Mouse (Mus musculus) gastrocnemius, postnatal 36 days (tissue): ENCODE data around the gene Foxk1. TPM values are rescaled to one million over a fixed set of nuclear protein-coding genes. Genes with fewer than 3 reads are reported as not detected.

Source experiments
- DNase-seq, 2 experiments: peaks; one replicate each; pipeline ENCODE4 v3.0.0; 2022
- intact Hi-C: fragments of 180-260 bp; cut with DNase I; formaldehyde crosslinking; loops from one replicate; pipeline ENCODE4 v1.15.1; 2025
- long read RNA-seq, 2 experiments: library from polyadenylated mRNA; stranded (forward); transcript quantifications; one replicate each; pipeline ENCODE4 v2.0.0; 2021
- total RNA-seq, 2 experiments: library from RNA; stranded (reverse); gene quantifications; 2 replicates each; pipeline ENCODE4 v1.2.3; 2021

Foxk1 gene
- total RNA-seq: 10 to 100 TPM; 12.5 to 14.5 TPM
- long read RNA-seq, experiment 1, partial matches to known transcripts: 0 of 5 reads
- long read RNA-seq, experiment 1, other reads (novel, unspliced or antisense): 5 of 5 reads
- long read RNA-seq, experiment 2, partial matches to known transcripts: 1 of 4 reads
- long read RNA-seq, experiment 2, other reads (novel, unspliced or antisense): 3 of 4 reads

DNA sequence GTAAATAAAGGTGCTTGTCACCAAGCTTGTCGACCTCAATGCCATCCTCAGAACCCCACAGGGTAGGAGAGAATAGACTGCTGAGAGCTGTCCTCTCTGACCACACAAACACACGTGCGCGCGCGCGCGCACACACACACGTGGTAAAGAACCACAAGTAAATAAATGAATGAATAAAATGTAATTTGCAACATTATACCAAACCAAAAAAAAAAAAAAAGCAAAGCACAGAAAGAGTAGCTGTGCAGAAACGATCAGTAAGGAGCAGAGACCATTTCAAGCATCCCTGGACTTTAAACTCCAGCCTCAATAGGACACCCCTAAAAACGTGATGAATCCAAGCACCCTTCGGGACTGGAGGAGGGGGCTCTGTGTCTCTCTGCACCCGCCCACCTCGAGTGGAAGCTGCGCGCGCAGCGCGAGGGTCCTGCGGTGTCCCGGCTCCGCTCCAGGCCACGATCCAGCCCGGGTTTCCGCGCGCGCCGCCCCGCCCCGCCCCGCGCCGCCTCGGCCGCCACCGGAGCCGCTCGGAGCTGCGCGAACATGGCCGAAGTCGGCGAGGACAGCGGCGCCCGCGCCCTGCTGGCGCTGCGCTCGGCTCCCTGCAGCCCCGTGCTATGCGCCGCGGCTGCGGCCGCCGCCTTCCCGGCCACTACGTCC, at the start of gene Foxk1:
Foxk1 (plus strand) TSS at position 517 of the 660 bp plus-strand sequence.
- DNase-seq: peak; percentile 89 to 95
- intact Hi-C loops: loop anchor here (1.0 to 2.0 kb wide), 2 partner anchors 34 to 48 kb away; no protein-coding TSS in a partner anchor

DNA sequence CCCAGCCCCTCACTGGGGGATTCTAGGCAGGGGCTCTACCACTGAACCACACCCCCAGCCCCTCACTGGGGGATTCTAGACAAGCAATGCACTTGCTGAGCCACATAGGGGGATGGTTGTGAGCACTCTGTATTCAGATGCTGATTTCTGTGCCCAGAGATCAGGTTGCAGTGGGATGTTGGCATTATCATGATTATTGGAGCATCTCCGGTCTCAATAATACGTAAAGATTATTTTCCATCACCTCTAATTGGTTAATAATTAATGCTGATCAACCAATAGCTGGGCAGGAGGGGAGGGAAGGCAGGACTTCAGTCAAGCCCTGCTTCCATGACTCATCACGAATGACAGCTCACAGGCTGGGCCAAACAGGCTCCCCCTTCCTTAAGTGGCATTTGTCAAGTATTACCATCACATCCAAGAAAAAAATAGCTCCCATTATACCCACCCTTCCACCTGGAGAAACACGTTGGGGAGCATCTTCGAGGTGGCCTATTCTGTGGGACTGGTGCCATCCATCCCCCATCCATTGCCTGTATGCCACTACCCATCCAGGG, 48.9 kb upstream of the Foxk1 start:
- DNase-seq: no peak
- intact Hi-C loops: no loop called here

DNA sequence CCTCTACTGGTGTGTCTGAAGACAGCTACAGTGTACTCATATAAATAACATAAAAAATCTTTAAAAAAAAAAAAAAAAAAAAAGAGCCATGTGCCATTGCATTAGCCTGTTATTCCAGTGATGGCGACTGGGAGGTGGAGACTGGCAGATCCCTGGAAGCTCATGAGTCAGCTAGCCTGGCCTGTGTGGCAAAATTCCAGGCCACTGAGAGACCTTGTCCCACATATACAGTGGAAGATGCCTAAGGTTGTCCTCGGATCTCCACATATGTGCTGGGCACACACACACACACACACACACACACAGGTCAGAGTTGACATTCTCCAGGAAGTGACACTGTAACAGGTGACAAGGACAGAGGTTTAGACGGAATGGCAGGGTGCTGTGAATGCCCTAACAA, 46.2 kb upstream of the Foxk1 start:
- intact Hi-C loops: no loop called here
- DNase-seq: no peak

DNA sequence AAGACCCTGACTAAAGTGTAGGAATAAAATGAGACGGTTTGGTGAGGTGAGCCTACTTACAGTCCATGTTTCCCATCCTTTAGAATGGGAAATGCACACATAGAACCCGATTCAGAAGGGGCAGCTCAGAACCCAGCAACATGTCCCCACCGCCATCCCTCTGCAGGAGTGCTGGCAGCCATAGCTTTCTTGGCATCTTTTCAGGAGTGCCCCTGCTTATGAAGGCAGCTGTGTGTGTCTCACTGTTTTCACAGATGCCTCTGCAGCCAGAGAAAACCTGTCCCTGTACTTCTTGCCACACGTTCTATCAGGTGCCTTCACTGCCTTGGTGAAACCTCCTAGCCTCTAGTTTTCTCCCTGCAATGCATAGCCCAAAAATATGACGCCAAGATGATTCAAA, 40.1 kb upstream of the Foxk1 start:
- intact Hi-C loops: no loop called here
- DNase-seq: no peak

DNA sequence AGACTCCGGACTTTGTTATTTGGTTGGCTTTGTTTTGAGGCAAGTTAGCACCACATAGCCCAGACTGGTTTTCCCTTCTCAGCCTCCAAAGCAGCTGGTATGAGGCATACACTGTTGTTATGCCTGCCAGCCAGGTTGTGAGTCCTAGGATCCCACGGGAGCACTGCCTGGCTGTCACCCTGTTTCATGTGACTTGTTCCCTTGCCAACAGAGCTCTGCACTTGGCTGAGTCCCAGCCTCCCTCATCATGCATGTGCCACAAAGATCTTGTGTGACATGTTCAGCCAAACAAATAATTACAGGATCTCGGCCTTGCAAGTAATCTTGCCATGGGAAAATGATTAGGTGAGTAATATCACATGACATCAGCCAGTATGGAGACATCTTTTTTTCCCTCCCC, 38.4 kb upstream of the Foxk1 start:
- no peak for DNase-seq
- intact Hi-C loops: no loop called here

DNA sequence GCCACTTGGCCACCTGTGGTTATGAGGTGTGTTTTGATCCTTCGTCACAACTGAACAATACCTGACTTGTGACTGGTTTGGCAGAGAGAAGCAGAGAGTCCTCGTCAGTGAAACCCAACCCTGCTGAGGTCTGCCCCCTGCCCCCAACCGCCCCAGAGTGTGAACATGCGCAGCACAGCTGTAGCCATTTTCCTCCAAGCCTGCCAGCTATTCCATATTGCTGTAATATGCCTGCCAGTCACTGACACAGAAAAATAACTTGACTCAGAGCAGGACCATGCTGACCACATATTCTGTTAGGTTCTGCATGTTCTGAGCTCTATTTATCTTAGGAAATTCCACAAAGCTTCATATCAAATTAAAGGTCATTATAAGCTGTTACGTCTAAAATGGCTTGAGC, 37.2 kb upstream of the Foxk1 start:
- intact Hi-C loops: no loop called here
- no peak for DNase-seq

DNA sequence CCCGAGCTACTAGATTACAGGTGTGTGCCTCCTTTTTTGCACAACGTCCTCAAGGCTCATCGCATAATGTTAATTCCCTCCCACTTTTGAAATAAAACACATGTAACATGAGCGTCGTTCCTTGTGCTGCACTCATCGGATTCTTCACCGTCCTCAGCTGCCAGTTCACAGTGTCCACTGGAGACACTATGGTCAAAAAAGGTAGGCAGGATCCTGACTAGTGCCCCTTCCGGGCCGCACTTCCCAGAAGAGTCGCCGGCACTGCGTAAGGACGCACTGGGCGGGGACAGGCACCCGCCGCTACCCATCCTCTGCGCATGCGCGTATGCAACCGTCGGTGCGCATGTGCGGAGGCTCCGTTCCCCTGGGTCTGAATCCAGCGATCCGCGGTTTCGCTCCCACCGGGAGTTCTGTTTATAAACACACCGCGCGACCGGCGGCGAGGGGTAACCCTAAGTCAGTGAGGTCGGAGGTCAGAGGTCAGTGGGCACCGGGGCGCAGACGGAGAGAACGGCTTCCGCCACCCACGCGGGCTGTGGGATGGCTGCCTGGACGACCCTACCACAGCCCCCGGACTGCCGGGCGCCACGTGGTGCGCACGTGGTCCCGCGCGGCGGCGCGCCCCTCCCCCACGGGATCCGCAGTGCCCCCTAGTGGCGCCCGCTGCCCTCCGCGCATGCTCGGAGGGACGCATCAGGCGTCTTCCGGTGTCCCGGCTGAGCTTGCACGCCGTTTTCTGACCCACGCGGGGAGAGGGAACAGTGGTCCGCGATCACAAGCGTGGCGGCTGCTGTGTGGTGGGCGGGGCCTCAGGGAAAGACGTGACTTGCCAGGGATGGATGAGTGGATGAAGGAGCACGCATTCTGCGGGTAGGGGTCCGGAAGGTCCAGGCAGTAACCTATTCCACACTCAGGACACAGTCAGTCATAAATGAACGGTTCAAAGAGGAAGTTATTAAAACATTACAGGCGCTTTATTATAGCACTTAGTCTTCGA, 33.9 kb upstream of the Foxk1 start:
- peak; percentile 96 to 100 for DNase-seq
- intact Hi-C loops: loop anchor here (1.0 kb wide), 2 partner anchors 34 to 81 kb away; partner anchors contain the start of gene Foxk1

DNA sequence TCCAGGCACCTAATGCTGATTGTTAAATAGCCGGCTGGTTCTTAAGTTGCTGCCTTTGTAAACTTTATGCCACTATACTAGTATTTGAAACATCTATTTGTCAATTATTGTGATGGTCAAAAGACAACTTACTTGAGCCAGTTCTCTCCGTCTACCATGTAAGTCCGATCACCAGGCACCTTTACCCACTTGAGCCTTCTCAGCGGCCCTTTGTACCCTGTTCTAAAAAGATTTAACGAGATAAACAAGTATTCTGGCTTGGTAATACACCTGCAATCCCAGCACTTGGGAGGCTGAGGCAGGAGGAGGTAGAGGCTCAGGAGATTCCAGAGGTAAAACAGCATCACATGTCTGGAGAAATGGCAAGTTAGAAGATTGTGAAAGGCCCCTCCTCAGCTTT, 33.2 kb upstream of the Foxk1 start:
- intact Hi-C loops: no loop called here

DNA sequence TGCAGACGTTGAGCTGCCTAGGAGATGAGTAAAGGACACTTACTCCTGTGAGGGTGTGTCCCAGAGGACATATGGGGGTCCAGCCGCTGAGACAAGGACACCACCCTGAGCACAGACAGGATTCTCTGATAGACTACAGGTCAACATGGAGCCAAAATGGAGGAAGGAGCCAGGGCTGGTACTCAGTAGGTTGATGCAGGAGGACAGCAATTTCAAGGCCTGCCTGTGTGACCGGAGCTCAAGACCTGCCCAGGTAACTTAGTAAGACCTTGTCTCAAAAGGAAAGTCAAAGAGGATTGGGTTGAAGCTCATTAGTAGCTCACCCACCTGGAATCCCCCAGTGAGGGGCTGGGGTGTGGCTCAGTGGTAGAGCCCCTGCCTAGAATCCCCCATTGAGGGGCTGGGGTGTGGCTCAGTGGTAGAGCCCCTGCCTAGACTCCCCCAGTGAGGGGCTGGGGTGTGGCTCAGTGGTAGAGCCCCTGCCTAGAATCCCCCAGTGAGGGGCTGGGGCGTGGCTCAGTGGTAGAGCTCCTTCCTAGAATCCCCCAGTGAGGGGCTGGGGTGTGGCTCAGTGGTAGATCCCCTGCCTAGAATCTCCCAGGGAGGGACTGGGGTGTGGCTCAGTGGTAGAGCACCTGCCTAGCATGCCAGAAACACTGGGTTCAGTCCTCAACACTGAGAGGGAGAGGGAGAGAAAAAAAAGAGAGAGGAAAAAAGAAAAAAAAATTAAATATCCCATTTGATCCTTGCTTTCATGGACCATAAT, 30.7 kb upstream of the Foxk1 start:
- intact Hi-C loops: no loop called here
- no peak for DNase-seq

More for the DNA sequence above, 33.2 kb upstream of the Foxk1 start:
- DNase-seq: no peak

DNA sequence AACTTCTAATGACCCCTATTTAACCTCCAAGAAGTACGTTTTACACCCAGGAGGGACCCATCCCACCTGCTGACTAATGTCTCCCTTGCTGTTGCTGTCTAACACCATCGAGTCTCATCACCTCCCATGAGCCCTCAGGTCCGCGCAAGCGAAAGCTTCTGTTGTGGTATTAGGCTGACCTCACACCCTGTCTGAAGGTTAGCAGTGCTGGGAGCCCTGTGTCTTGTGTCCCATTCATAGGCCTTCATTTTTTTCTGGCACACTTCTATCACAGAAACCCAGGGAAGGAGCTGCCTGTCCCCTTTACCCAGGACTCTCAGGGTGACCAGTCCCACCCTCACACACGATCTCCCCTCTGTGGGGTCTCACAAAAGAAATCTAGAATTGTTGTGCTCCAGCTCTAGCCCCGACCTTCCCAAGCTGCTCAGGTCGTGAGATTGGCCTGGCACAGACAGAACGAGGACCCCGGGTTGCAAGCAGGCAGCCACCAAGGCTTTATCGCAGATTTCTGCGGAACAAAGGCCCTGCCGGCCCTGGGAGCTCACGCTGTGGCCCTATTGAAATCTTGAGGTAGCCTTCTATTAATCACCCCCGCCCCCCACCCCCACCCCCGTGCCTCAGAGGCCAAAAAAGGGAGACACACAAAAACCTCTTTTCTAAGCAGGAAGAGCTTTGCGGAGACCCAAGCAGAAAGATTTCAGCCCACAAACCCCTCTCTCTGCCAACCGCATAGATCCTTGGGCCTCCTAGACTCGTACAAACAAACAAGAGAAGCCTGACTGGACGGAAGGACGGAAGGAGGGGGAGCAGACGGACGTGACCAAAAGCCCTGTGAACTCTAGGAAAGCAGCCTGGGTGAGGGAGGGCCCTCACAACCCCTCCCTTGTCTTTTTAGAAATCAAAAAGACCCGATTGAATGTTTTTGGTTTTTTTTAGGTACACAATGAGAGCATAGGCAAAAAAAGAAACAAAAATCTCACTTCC, 29.8 kb upstream of the Foxk1 start:
- intact Hi-C loops: no loop called here
- DNase-seq: no peak

DNA sequence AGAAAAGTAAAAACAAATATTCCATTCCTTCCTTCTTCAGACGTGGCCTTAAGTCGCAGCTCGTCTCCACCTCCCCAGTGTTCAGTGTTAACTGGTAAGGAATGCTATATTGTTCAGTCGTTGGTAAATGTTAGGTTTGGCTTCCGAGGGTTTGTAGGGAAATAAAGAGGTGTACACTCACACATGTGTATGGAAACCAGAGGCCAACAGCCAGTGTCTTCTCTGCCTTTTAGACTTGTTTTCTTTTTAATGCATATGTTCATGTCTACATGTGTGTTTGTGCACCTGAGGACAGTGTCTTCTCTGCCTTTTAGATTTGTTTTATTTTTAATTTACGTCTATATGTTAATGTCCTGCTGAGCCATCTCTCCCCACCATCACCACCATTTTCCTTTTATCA, 29.1 kb upstream of the Foxk1 start:
- intact Hi-C loops: no loop called here

DNA sequence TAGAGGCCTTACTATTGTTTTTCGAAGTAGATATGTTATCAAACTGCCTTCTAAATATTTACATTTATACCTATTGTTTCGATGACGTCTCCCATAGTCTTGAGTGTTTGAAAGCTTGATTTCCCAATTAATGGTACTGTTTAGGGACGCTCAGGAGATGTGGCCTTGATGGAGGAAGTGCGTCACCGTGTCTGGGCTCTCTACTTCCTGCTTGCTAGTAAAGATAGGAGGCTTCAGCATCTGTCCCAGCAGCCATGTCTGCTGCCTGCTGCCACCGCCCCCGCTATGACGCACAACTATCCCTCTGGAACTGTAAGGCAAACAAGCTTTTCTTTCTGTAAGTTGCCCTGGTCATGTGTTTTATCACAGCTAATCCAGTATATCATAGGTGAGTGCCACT, 27.0 kb upstream of the Foxk1 start:
- no peak for DNase-seq
- intact Hi-C loops: no loop called here

More for the DNA sequence above, 29.1 kb upstream of the Foxk1 start:
- DNase-seq: no peak

DNA sequence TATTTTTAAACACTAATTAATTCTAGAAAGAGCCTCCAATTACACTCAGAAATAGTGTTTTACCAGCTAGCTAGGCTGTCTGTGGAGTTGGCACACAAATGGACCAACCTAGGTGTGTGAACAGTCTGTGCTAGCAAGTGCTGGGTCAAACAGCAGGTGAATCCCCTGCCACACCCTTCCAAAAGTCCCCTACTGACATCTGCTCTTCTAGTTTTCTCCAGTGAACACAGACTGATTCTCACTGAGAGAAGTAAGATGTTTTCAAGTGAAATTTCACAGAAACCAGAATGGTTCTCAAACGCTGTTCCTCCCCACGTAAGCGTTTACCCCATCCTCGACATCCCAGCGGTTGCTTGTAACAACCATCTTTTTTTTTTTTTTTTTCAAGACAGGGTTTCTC, 25.7 kb upstream of the Foxk1 start:
- intact Hi-C loops: loop anchor here (2.0 kb wide), 1 partner anchor 17 kb away; no protein-coding TSS in a partner anchor
- DNase-seq: no peak

DNA sequence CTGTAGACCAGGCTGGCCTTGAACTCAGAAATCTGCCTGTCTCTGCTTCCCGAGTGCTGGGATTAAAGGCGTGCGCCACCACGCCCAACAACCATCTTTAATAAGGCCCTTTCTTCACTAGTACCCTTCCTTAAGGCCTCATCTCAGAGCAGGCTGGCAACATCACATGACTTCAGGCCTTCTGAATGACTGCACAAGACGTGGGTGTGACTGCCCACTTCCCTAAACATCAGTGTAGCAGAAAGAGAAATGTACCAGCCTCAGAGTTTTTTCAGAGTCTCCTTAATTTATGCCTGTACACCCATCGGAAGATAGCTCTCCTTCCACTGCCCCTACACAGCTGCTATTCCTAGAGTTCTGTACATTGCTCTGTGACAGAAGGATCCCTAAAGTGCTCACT, 25.2 kb upstream of the Foxk1 start:
- DNase-seq: no peak
- intact Hi-C loops: loop anchor here (2.0 kb wide), 1 partner anchor 17 kb away; no protein-coding TSS in a partner anchor

DNA sequence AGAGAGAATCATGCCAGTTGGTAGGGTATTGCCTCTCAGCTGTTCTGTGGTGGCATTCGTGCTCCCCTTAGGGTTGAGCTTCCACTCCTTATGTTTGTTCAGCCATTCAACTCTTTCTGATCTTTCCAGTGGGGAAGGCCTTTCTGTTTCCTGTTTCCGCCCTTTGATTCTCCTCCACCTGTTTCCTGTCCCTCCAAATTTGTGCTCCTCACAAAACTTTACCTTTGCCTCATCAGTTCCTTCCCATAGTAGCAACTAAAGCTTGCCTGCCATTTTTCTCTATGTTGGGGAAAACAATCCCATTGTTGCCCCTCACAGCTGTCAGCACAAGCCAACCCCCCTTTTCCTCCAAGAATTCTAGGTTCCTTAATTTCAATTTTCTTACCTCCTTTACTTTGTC, 23.2 kb upstream of the Foxk1 start:
- no peak for DNase-seq
- intact Hi-C loops: no loop called here

DNA sequence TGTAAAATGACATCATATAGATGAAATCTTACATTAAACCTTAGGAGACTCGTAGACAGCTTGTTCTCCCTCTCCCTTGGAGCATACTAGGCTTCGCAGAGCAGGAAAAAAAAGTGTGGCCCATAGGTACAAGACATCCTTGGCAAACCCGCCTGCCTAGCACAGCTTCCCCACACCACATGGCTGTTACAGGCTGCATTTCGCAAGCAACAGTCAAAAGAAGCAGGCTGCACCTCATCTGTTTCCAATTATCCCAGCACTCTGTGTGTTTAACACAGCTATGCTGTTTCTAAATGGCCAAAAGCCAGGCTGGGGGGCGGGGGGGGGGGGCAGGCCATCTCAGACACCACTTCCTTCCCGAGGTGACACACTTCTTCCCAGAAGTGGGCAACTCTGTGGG, 20.8 kb upstream of the Foxk1 start:
- DNase-seq: no peak
- intact Hi-C loops: no loop called here

DNA sequence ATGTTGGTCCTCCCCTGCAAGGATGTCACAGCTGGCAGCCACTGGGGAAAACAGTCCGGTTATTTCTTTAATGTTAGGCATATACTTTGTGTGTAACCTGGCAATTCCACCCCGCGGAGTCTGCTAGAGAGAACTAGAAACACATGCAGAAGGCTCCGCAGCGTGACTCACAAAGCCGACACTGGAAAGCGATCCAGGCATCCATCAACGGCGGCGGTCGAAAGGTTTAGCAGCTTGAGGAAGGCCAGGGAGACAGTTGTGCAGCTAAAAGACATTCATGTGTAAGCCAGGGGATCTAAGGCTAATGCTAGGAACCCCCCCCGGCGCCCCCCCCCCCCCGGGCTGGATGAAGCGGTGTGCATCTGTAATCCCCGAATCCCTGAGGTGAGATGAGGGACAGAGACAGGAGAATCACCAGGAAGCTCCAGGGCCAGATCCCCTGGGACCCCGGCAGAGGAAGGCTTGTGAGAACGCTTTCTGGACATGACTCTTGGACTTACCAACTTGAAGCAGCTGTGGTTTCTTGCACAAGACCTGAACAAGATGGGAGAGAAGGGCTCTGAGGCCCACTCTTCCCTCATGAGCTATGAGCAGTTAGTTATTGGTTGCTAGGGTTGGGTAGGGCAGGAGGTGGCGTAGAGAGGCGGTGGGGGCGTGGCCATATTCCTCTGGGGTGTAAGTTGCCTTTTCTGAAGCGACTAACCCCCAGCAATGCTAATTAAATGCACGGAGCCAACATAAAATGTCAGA, 16.2 kb upstream of the Foxk1 start:
- DNase-seq: peak in 1 of 2 experiments; percentile 34
- intact Hi-C loops: no loop called here

DNA sequence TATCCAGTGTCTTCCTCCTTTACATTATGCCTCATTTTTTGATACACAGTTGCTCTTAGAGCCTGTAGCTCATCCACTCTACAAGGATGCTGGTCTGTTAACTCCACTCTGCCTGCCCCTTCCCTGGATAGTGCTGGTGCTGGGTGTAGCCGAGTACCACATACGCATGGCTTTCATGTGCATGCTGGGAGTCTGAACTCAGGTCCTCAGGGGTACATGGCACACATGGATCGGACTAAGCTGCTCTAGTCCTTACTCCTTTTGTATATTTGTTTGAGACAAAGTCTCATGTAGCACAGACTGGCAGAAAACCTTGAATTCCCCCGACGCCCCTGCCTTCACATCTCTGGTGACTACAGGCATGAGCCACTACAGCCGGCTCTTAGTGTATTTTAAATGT, 15.0 kb upstream of the Foxk1 start:
- no peak for DNase-seq
- intact Hi-C loops: no loop called here
